Mouse (Mus musculus) left cerebral cortex, postnatal 25 days (tissue): ENCODE results near the gene Col16a1. TPM values are rescaled to one million over a fixed set of nuclear protein-coding genes. Genes with fewer than 3 reads are reported as not detected.

Source experiments
- total RNA-seq, 2 experiments: library from RNA; stranded (reverse); gene quantifications; 2 replicates each; pipeline ENCODE4 v1.2.3; 2021

Gene Col16a1
- total RNA-seq, 2 experiments from 2014 or later: 15.1 to 15.7 TPM

Other genes starting within 250 kb of the Col16a1 start
- 100 to 1,000 TPM; 115 to 138 TPM for gene Ptp4a2, start 236.6 kb upstream of the Col16a1 start, total RNA-seq
- gene Spocd1, start 118.6 kb upstream of the Col16a1 start, total RNA-seq: under 1 TPM; 0.37 TPM
- gene Adgrb2, start 63.0 kb upstream of the Col16a1 start, total RNA-seq: 100 to 1,000 TPM; 377 to 394 TPM
- 10 to 100 TPM; 65.8 to 66.9 TPM for gene Pef1, start 54.7 kb downstream of the Col16a1 start, total RNA-seq
- 1 to 10 TPM; 2.2 to 2.7 TPM for gene Hcrtr1, start 91.5 kb downstream of the Col16a1 start, total RNA-seq
- gene Tinagl1, start 127.3 kb downstream of the Col16a1 start, total RNA-seq: 1 to 10 TPM; 8.0 to 9.2 TPM
- gene Gm853, start 174.6 kb downstream of the Col16a1 start, total RNA-seq: under 1 TPM in 1 of 2 experiments, not detected in 1; 0.16 TPM
- 1 to 10 TPM; 4.3 to 8.6 TPM for gene Serinc2, start 231.4 kb downstream of the Col16a1 start, total RNA-seq